10 mouse cellular contexts compared by ENCODE assay signal in genomic region chr6:143154885-143155284, GRCm38 (mm10). TPM values are rescaled to one million over a fixed set of nuclear protein-coding genes. Genes with fewer than 3 reads are reported as not detected.
DNase-seq lines count a peak whose midpoint lies in the region; ATAC-seq and TF ChIP-seq lines count a peak whose summit lies in the region.
"Had no signal": no experiment of that assay in that cellular context is flagged by ENCODE, and none has a peak within 500 bp of the region (broad histone marks: within the 10 kb centered on the region; RNA-seq: fewer than 3 reads in every experiment).

No protein-coding gene starts in this region.

- no peak overlapping the region for H3K4me3 ChIP-seq in heart, embryonic 15.5 days
- no peak overlapping the region for H3K4me3 ChIP-seq in bone marrow, adult 2 months (replicated peaks; ENCODE audit: control insufficient read depth, low read depth, low read length)
- no peak overlapping the region for H3K4me3 ChIP-seq in left cerebral cortex, adult 2 months
- H3K4me3 ChIP-seq: midbrain, embryonic 10.5 days had no signal

- no peak overlapping the region for H3K9ac ChIP-seq in heart, embryonic 15.5 days

- no peak for TF ChIP-seq CTCF in bone marrow, adult 2 months (IDR thresholded peaks at IDR 0.05; ENCODE audit: control insufficient read depth, insufficient read depth, low read length)
- TF ChIP-seq CTCF in left cerebral cortex, adult 2 months (IDR thresholded peaks at IDR 0.05) = no peak

- peak overlapping the region; percentile 16; the same call in 1 of the 2 replicates for H3K27ac ChIP-seq in heart, embryonic 15.5 days
- H3K27ac ChIP-seq in bone marrow, adult 2 months (ENCODE audit: control insufficient read depth, insufficient read depth, low read depth, low read length, poor library complexity) = peak overlapping the region; percentile 54; the same call in 1 of the 2 replicates
- H3K27ac ChIP-seq in left cerebral cortex, adult 2 months = no peak overlapping the region
- H3K27ac ChIP-seq: midbrain, embryonic 10.5 days had no signal

- no peak for DNase-seq in heart, adult 18-20 months
- DNase-seq in kidney, postnatal 36 days = peak; percentile 87
- DNase-seq in ovary, postnatal 36 days (ENCODE audit: low spot score) = peak; percentile 44
- no peak for DNase-seq in left cerebral cortex, postnatal 14 days (ENCODE audit: low spot score in 2 of 2)
- DNase-seq in left cerebral cortex, adult 2 months (ENCODE audit: extremely low spot score in 1 of 2, low spot score in 2 of 2) = no peak
- DNase-seq in left cerebral cortex, postnatal 25 days (ENCODE audit: low spot score in 2 of 2) = no peak
- DNase-seq: layer of hippocampus, postnatal 36 days had no signal

- H3K36me3 ChIP-seq in heart, embryonic 15.5 days = no peaks in the 10 kb centered on the region
- H3K36me3 ChIP-seq: midbrain, embryonic 10.5 days had no signal

- H3K9me3 ChIP-seq in heart, embryonic 15.5 days (replicated peaks) = no peaks in the 10 kb centered on the region
- H3K9me3 ChIP-seq: midbrain, embryonic 10.5 days had no signal

- 65% methylated on average over 13 of the region's 13 CpGs for WGBS in heart, embryonic 15.5 days
- WGBS in bone marrow, adult 2 months = 87% methylated on average over 13 of the region's 13 CpGs

- intact Hi-C loops in left cerebral cortex, postnatal 14 days (cut with DNase I) = no loop called here
- intact Hi-C loops in left cerebral cortex, adult 2 months (cut with DNase I) = no loop called here
- intact Hi-C loops in left cerebral cortex, postnatal 25 days (cut with DNase I) = no loop called here

- no peaks in the 10 kb centered on the region for H3K27me3 ChIP-seq in heart, embryonic 15.5 days

- TF ChIP-seq POLR2A in bone marrow, adult 2 months (IDR thresholded peaks at IDR 0.05; ENCODE audit: borderline replicate concordance, control insufficient read depth, low read depth, low read length) = no peak

- no peak overlapping the region for H3K4me2 ChIP-seq in heart, embryonic 15.5 days

- ATAC-seq in heart, embryonic 15.5 days (replicated peaks; ENCODE audit: insufficient number of reproducible peaks, insufficient read depth, low FRiP score, low read depth) = no peak; the same call in 1 of the 2 replicates

- peaks cover 10% of the 10 kb centered on the region for H3K4me1 ChIP-seq in heart, embryonic 15.5 days (replicated peaks)
- H3K4me1 ChIP-seq in bone marrow, adult 2 months (ENCODE audit: control insufficient read depth, insufficient read depth, low read length) = peaks cover 8% of the 10 kb centered on the region

RNA-seq across cellular contexts. Expression of gene Etnk1, which starts 12.1 kb away (rescaled TPM):
- polyA plus RNA-seq in heart, embryonic 15.5 days (2015; fragmentation: Nextera tagmentation; extraction: Ambion mirVana) = 10.8 and 14.5 TPM in 2 replicates
- total RNA-seq in heart, adult 18-20 months (2021) = 10 to 100 TPM; 29.8 to 30.8 TPM
- polyA plus RNA-seq in bone marrow, adult 2 months (2011; ENCODE audit: insufficient read depth, insufficient read length, low replicate concordance, missing spikeins) = 16.0 and 19.8 TPM in 2 replicates
- 100 to 1,000 TPM; 161 to 170 TPM for total RNA-seq in left cerebral cortex, postnatal 14 days (2021)
- total RNA-seq in left cerebral cortex, adult 2 months (2021) = 100 to 1,000 TPM; 199 to 201 TPM
- total RNA-seq in left cerebral cortex, postnatal 25 days (2021) = 100 to 1,000 TPM; 175 to 192 TPM

RNA-seq across cellular contexts. Expression of gene C2cd5, which starts 54.9 kb away (rescaled TPM):
- 16.0 and 18.7 TPM in 2 replicates for polyA plus RNA-seq in heart, embryonic 15.5 days (2015; fragmentation: Nextera tagmentation; extraction: Ambion mirVana)
- total RNA-seq in heart, adult 18-20 months (2021) = 10 to 100 TPM; 11.0 to 14.5 TPM
- polyA plus RNA-seq in bone marrow, adult 2 months (2011; ENCODE audit: insufficient read depth, insufficient read length, low replicate concordance, missing spikeins) = 26.5 and 31.1 TPM in 2 replicates
- total RNA-seq in left cerebral cortex, postnatal 14 days (2021) = 10 to 100 TPM; 69.6 to 73.5 TPM
- total RNA-seq in left cerebral cortex, adult 2 months (2021) = 100 to 1,000 TPM; 103 to 104 TPM
- total RNA-seq in left cerebral cortex, postnatal 25 days (2021) = 100 to 1,000 TPM in 1 of 2 experiments, 10 to 100 TPM in 1; 79.8 to 102 TPM

Comparison
In these comparisons a context has a peak if more than half of its experiments do, and no peak if none do; other contexts are left out.
1. DNase-seq: peak in kidney, postnatal 36 days (2 of 2) and ovary, postnatal 36 days (single experiment); none in heart, adult 18-20 months (0 of 2), left cerebral cortex, postnatal 14 days (0 of 2), left cerebral cortex, adult 2 months (0 of 2) and left cerebral cortex, postnatal 25 days (0 of 2).
2. RNA of gene Etnk1, which starts 12.1 kb away (total RNA-seq): 199 to 201 TPM in left cerebral cortex, adult 2 months, 175 to 192 TPM in left cerebral cortex, postnatal 25 days and 161 to 170 TPM in left cerebral cortex, postnatal 14 days; 29.8 to 30.8 TPM in heart, adult 18-20 months; every median in the first group is over 4 times any median in the second.
3. RNA of gene C2cd5, which starts 54.9 kb away (total RNA-seq): 103 to 104 TPM in left cerebral cortex, adult 2 months, 79.8 to 102 TPM in left cerebral cortex, postnatal 25 days and 69.6 to 73.5 TPM in left cerebral cortex, postnatal 14 days; 11.0 to 14.5 TPM in heart, adult 18-20 months; every median in the first group is over 4 times any median in the second.